Mouse (Mus musculus) lung, postnatal 10 days (tissue): ENCODE measurements around the gene Ccn2.

ENCODE experiments used
- DNase-seq: peaks from one replicate; pipeline ENCODE4 v3.0.0; 2021

Ccn2 gene

GRCm38 (mm10) chr10:24595250-24596002 is at the start of gene Ccn2:
TSS of gene Ccn2 (plus strand) at chr10:24595442.
- DNase-seq, result peak; percentile 92

GRCm38 (mm10) chr10:24552870-24553269 is 42.4 kb upstream of the Ccn2 start:
- no peak for DNase-seq

DNA sequence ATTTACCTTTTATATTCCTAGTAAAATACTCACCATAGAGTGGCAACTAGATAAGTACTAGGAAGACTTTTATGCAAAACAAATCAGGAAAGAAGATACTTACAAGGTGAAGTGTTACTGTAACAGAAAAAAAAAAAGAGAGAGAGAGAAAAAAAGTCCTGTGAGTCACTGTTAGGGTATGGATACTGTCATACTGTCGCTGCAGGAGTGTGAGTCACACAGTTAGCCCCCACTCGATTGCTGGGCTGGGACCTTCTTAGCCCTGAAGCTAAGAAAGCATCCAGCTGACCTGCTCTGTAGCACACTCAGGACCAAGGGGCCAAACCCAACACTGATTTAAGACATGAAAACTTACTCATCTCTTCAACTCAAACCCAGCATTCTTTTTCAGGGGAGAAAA is 41.2 kb upstream of the Ccn2 start:
- DNase-seq, result no peak

DNA sequence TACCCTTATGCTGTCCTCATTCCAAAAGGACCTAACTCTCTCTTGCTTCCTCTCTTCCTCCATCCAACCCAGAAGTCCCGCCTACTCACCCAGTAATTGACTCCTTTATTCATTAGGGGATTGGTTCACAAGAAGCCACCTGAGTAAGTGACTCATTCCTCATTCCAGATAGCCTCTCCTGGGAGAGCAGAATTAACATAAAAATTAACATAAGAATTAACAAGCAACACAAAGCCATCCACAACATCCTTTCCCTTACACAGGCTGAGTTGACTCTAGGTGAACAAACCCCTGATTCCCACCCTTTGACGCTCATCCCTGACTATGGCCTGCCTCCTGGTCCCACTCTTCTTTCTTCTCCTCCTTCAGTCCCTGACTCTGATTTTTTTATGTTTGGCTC is 36.9 kb upstream of the Ccn2 start:
- DNase-seq, result no peak

GRCm38 (mm10) chr10:24569691-24570420 is 25.4 kb upstream of the Ccn2 start:
- DNase-seq, result no peak

GRCm38 (mm10) chr10:24572044-24572960 is 22.9 kb upstream of the Ccn2 start:
- no peak for DNase-seq

- no peak for DNase-seq
These were observed 21.8 kb upstream of the Ccn2 start for GRCm38 (mm10) chr10:24573484-24573883.

DNA sequence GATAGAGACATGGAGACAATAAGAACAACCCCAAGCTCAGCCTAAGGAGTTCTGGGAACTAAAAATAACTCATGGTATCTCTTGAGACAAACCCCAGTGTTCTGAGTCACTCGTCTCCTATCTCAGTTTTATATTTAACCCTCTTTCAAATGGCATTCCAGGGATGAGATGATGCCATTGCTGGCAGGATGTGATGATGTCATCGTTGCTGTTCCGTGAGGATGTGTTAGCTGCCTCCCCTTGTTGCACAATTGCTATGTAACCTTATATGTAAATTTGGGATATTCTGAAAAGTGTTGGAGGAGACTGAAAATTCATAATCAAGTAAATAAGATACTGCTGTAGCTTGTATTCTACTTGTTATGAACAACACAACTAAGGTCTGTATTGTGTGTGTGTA is 14.2 kb upstream of the Ccn2 start:
- DNase-seq, result no peak

- no peak for DNase-seq
These were observed 6.4 kb upstream of the Ccn2 start for GRCm38 (mm10) chr10:24588824-24589223.

DNA sequence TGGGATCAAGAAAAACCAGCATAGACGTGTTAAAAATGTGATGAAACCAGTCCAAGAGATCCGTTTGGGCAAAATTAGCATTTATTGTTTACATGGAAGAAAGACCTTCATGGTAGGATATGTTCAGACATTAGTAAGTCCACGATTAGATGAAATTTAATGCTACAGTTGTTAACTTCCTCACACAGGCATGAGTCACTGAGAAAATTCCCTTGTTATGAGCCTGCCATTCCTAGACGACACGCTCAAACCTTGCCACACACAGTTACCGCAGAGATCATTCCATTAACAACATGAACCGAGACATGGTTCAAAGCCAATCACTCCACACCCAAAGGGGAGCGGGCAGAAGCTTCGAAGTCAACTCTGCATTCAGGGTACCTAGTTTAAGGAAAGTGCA is 6.0 kb upstream of the Ccn2 start:
- no peak for DNase-seq

DNA sequence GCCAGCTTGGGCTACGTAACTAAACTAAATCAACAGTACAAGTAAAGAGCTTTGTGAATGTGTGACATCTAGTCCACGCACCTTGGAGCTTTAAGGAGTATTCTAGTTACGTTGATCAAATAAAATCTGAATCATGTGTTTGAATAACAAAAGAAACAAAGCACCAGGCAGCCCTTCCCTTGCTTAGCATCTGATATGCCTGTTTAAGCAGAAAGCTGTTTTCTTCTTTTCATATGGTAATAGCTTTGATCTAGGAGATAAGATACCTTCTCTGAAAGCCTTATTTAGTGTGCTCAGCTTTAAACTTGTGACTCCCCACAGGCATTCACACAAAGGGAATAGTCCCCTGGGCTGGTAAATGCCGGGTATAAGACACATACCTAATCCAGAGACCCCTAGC is 4.7 kb upstream of the Ccn2 start:
- no peak for DNase-seq

GRCm38 (mm10) chr10:24591136-24591535 is 4.1 kb upstream of the Ccn2 start:
- peak; percentile 89 for DNase-seq

- DNase-seq, result peak; percentile 28
These were observed 3.5 kb upstream of the Ccn2 start for GRCm38 (mm10) chr10:24591741-24592140.

- DNase-seq, result no peak
These were observed 2.9 kb upstream of the Ccn2 start for GRCm38 (mm10) chr10:24592318-24592717.

DNA sequence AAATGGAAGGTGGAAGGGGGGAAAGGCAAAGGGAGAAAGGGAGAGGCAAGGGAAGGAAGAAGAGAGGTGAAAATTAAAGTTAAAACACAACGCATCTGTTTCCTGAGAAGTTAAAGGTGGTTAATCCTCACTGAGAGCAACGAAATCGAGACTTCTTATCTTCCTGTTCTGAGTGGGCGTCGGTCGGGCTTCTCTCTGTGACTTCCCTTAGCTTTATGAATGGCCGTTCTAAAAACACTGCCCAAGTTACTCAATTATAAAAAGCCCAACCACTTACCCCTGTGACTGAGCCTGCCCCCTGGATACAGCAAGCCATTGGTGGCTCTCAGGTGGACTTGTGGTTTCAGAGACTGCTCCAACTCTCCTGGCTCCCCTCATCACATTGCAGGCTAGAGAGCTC is 2.3 kb upstream of the Ccn2 start:
- no peak for DNase-seq

DNA sequence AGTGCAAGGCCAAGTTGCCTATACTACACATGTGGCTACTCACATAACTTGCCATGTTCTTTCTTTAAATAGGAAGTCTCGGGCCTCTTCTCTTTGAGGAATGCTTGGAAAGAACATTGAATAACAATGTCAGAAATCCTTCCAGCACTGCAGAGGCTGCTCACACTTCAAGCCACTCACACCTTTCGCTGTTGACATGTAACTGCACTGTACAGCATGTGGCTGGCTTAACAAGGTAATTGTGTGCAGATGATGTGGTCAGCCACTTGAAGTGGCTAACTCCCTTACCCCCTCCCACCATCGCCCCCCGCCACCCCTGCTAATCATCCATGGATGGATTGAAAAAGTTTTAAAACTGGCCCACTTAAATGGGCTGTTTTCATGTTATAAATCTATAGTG is 1.7 kb upstream of the Ccn2 start:
- no peak for DNase-seq

DNA sequence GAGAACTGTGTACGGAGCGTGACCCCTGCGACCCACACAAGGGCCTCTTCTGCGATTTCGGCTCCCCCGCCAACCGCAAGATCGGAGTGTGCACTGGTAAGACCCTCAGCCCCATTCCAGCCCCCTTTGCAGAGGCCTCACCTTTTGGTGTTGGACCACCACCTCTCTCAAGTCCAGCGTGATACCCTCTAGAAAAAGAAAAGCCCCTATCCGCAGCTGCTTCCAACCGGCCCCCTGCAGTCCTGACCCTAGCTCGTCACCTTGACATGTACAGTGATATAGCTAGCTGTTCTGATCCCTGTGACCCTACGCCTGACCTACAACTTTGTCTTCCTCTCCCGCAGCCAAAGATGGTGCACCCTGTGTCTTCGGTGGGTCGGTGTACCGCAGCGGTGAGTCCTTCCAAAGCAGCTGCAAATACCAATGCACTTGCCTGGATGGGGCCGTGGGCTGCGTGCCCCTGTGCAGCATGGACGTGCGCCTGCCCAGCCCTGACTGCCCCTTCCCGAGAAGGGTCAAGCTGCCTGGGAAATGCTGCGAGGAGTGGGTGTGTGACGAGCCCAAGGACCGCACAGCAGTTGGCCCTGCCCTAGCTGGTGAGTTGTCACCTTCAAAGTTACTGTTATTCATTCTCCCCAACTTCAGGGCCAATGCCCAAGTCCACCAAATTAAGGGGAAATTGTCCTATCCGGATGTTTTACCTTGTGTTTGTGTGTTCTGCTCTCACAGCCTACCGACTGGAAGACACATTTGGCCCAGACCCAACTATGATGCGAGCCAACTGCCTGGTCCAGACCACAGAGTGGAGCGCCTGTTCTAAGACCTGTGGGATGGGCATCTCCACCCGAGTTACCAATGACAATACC is 994 bp downstream of the Ccn2 start:
- peak; percentile 81 for DNase-seq

DNA sequence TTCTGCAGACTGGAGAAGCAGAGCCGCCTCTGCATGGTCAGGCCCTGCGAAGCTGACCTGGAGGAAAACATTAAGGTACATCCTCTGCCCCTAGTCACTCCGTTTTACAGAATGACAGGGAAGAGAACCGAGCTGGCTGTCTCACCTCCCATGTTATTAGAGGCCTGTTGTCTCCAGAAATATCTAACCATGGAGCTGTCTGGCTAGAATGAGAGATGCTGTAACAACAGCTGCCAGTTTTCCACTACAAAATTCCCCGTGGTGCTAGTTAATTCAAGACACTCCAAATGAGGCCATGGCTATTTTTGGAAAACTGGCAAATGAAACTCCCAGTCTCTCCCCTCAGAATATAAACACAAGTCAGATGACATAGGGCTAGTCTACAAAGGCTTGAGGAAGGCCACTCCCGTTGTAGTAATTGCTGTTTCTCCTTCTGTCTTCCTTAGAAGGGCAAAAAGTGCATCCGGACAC is 1.7 kb downstream of the Ccn2 start:
- DNase-seq, result peak; percentile 82

DNA sequence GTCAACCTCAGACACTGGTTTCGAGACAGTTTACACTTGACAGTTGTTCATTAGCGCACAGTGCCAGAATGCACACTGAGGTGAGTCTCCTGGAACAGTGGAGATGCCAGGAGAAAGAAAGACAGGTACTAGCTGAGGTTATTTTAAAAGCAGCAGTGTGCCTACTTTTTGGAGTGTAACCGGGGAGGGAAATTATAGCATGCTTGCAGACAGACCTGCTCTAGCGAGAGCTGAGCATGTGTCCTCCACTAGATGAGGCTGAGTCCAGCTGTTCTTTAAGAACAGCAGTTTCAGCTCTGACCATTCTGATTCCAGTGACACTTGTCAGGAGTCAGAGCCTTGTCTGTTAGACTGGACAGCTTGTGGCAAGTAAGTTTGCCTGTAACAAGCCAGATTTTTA is 2.5 kb downstream of the Ccn2 start:
- DNase-seq, result no peak

DNA sequence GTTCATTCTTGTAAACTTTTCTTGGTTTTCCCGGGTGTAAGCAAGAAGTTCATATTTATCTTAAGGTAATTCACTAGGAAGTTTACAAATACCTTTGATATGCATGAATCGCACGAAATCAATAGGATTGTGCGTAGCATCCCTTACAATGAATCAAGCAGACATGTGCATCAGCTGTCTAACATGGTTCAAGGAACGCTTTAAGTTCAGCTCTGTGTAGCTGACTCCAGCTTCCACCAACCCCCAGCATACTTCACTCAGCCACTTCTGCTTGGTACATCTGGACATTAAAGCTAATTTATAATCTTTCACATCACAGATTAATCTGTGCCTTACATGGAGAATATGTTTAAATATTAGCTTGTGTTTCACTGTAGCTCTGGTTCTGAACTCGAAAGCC is 3.5 kb downstream of the Ccn2 start:
- no peak for DNase-seq

- peak; percentile 19 for DNase-seq
These were observed 4.6 kb downstream of the Ccn2 start for GRCm38 (mm10) chr10:24599802-24600201.

- no peak for DNase-seq
These were observed 7.8 kb downstream of the Ccn2 start for GRCm38 (mm10) chr10:24603035-24603434.
